Mouse (Mus musculus) hindbrain, postnatal 0 days (tissue): ENCODE data around the gene Nfib. TPM values are rescaled to one million over a fixed set of nuclear protein-coding genes. Genes with fewer than 3 reads are reported as not detected.

ENCODE experiments used
- ATAC-seq: fragments of 200-750 bp; cut with Nextera tagmentation; 2 replicates; pipeline ENCODE4 v1.8.0; 2017; ENCODE audit warnings: mild to moderate bottlenecking, moderate TSS enrichment, moderate library complexity
- DNase-seq: peaks from one replicate; pipeline ENCODE4 v3.0.0-alpha.2; 2015; ENCODE audit warnings: low spot score
- H3K27ac ChIP-seq: fragments of 300-500 bp; sonication (generic); 2 replicates; pipeline ENCODE4 v1.5.1; 2014; ENCODE audit warnings: mild to moderate bottlenecking
- H3K27me3 ChIP-seq: fragments of 300-500 bp; sonication (generic); 2 replicates; pipeline ENCODE4 v1.6.1; 2014; ENCODE audit warnings: low read length, mixed read lengths; ENCODE audit not compliant: insufficient read depth
- H3K36me3 ChIP-seq: fragments of 300-500 bp; sonication (generic); 2 replicates; pipeline ENCODE4 v1.6.1; 2014; ENCODE audit warnings: low read length, mixed read lengths; ENCODE audit not compliant: insufficient read depth
- H3K4me1 ChIP-seq: fragments of 300-500 bp; sonication (generic); 2 replicates; pipeline ENCODE4 v1.6.1; 2014; ENCODE audit warnings: antibody characterized with exemption, low read length, mixed read lengths; ENCODE audit not compliant: insufficient read depth
- H3K4me2 ChIP-seq: fragments of 300-500 bp; sonication (generic); 2 replicates; pipeline ENCODE4 v1.6.1; 2014; ENCODE audit warnings: low read depth, mild to moderate bottlenecking, low read length, moderate library complexity, mixed read lengths
- H3K4me3 ChIP-seq: fragments of 300-500 bp; sonication (generic); 2 replicates; pipeline ENCODE4 v1.5.1; 2014; ENCODE audit warnings: low read length
- H3K9ac ChIP-seq: fragments of 300-500 bp; sonication (generic); replicated peaks from 2 replicates; pipeline ENCODE4 v1.6.1; 2014; ENCODE audit warnings: mild to moderate bottlenecking, low read length, moderate library complexity, mixed read lengths
- H3K9me3 ChIP-seq: fragments of 300-500 bp; sonication (generic); 2 replicates; pipeline ENCODE4 v1.6.1; 2016; ENCODE audit warnings: low read length, mixed read lengths
- CTCF ChIP-seq: IDR thresholded peaks from 2 replicates; pipeline ENCODE4 v1.5.1; 2016; ENCODE audit warnings: antibody characterized with exemption, control low read depth, low read depth
- WGBS: fragments of 180-500 bp; shearing (Covaris S2); extraction: QIAGEN DNeasy Blood & Tissue Kit; methylation state at CpG from one replicate; pipeline ENCODE4 v1.1.7; 2014; 5-methylcytosine and 5-hydroxymethylcytosine counted together
- polyA plus RNA-seq: library from polyadenylated mRNA; unstranded; fragments of >200 nt; fragmentation: Nextera tagmentation; extraction: Ambion mirVana; gene quantifications from 2 replicates; pipeline ENCODE4 v1.2.1, GENCODE M21; 2015
- total RNA-seq: library from RNA; depleted of rRNA; stranded (reverse); fragments of >200 nt; gene quantifications from 2 replicates; pipeline ENCODE4 v1.2.3, GENCODE M21; 2014

Gene Nfib
- total and polyA plus RNA-seq, 2 experiments from 2014 or later: 69.8 to 112 TPM

GRCm38 (mm10) chr4:82398282-82398681 is 307.3 kb downstream of the Nfib start:
- Histone ChIP-seq H3K27me3 (no peaks in the 10 kb centered on the region), H3K4me2 (no peak overlapping the region), H3K27ac (no peak overlapping the region), H3K9me3 (no peaks in the 10 kb centered on the region), H3K4me3 (no peak overlapping the region), H3K36me3 (no peaks in the 10 kb centered on the region), H3K9ac (no peak overlapping the region), H3K4me1 (peaks cover 26% of the 10 kb centered on the region)
- TF ChIP-seq CTCF: no peak
- DNase-seq: no peak
- 86% methylated on average over 2 of the region's 2 CpGs for WGBS
- no peak for ATAC-seq

- no peak for TF ChIP-seq CTCF
- no peak overlapping the region for H3K4me3 ChIP-seq
- H3K27me3 ChIP-seq: no peaks in the 10 kb centered on the region
- H3K4me2 ChIP-seq: no peak overlapping the region
- H3K4me1 ChIP-seq: peaks cover 25% of the 10 kb centered on the region
- no peaks in the 10 kb centered on the region for H3K9me3 ChIP-seq
- no peak overlapping the region for H3K9ac ChIP-seq
- no peak overlapping the region for H3K27ac ChIP-seq
- 93% methylated on average over 2 of the region's 2 CpGs for WGBS
- H3K36me3 ChIP-seq: no peaks in the 10 kb centered on the region
- ATAC-seq (no peak), DNase-seq (no peak)
Observed at GRCm38 (mm10) chr4:82396805-82397204, 308.7 kb downstream of the Nfib start.

DNA sequence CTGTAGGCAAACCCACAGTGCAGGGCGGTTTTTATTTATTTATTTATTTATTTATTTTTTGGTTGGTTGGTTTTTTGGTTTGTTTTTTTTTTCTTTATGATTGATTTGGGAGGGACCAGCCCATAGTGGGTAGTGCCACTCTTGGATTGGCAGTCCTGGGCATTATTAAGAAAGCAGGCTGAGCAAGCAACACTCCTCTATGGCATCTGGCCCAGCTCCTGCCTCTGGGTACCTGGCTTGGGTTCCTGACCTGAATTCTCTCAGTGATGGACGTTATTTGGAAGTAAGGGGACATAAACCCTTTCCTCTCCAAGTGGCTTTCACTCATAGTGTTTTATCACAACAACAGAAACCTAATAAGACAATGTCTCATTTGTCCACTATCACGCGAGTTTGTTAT is 309.5 kb downstream of the Nfib start:
- H3K27me3 ChIP-seq: no peaks in the 10 kb centered on the region
- H3K4me3 ChIP-seq: no peak overlapping the region
- ATAC-seq (no peak), DNase-seq (no peak)
- no peak overlapping the region for H3K27ac ChIP-seq
- TF ChIP-seq CTCF: no peak
- no peaks in the 10 kb centered on the region for H3K9me3 ChIP-seq
- H3K36me3 ChIP-seq: no peaks in the 10 kb centered on the region
- WGBS: 76% methylated on average over 4 of the region's 4 CpGs
- H3K4me1 ChIP-seq: peaks cover 17% of the 10 kb centered on the region
- H3K4me2 ChIP-seq: no peak overlapping the region
- H3K9ac ChIP-seq: no peak overlapping the region

DNA sequence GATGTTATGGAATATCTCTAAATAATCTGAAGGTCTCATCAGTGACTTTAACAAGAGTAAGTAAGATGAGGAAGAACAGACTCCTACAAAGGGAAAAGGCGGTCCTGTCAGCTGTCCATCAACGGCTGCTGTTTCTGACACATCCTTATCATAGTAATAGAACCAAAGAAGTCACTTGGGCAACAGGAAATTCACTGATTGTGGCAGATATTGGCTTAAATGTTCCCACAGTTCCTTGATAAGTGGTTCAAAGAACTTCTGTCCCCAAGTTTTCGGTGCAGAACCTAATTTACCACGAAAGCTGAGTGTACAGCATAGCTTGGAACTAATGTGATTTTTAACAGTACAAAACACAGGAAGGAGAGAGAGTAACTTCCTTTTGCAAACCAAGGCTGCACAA is 311.2 kb downstream of the Nfib start:
- Histone ChIP-seq H3K9me3 (no peaks in the 10 kb centered on the region), H3K9ac (no peak overlapping the region), H3K4me3 (no peak overlapping the region), H3K36me3 (no peaks in the 10 kb centered on the region), H3K4me1 (peaks cover 3% of the 10 kb centered on the region; the same call in 1 of the 2 replicates), H3K27me3 (no peaks in the 10 kb centered on the region), H3K27ac (no peak overlapping the region), H3K4me2 (no peak overlapping the region)
- DNase-seq (no peak), ATAC-seq (no peak)
- no peak for TF ChIP-seq CTCF
- 71% methylated on average over 4 of the region's 4 CpGs for WGBS

DNA sequence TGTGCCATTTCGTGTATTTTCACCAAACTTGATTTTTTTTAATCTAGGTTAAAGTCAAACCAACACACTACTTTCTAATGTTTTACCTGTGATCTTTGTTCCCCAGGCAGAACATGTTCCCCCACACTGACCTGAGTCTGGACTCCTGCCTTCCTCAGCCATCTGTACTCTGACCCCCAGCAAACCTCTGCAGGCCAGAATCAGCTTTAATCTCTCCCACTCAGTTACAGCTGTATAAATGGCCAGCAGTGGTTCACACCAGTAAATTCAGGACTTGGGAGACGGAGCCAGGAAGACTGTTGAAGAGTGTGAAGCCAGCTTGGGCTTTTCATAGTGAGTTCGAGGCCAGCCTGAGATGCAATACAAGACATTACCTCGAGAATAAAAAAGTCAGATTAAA is 312.5 kb downstream of the Nfib start:
- DNase-seq (no peak), ATAC-seq (no peak)
- 76% methylated on average over 4 of the region's 4 CpGs for WGBS
- H3K4me1 ChIP-seq: no peaks in the 10 kb centered on the region; the same call in 1 of the 2 replicates
- H3K9me3 ChIP-seq: no peaks in the 10 kb centered on the region
- no peak overlapping the region for H3K27ac ChIP-seq
- H3K36me3 ChIP-seq: no peaks in the 10 kb centered on the region
- H3K4me2 ChIP-seq: no peak overlapping the region
- no peak for TF ChIP-seq CTCF
- H3K4me3 ChIP-seq: no peak overlapping the region
- no peak overlapping the region for H3K9ac ChIP-seq
- H3K27me3 ChIP-seq: no peaks in the 10 kb centered on the region

DNA sequence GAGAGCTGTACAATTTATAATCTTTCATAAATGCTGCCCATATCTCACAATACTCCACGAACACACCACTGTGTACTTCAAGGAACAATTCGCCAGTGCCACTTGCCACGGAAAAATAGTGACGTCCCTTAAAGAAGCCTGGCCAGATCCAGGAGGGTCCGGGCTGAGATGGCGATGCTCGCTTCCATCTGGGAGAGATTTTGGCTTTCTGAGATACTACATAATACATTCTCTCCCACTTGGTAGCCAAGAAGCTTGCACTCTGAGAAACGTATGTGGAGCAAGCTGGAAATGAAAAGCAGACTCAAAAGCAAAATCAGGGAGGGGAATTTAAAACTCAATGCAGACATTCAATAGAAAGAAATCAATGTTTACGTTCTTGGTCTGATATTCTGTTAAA is 313.1 kb downstream of the Nfib start:
- H3K4me3 ChIP-seq: no peak overlapping the region
- no peaks in the 10 kb centered on the region for H3K36me3 ChIP-seq
- no peak for ATAC-seq
- H3K9ac ChIP-seq: no peak overlapping the region
- no peak overlapping the region for H3K4me2 ChIP-seq
- no peaks in the 10 kb centered on the region for H3K27me3 ChIP-seq
- DNase-seq: no peak
- H3K27ac ChIP-seq: no peak overlapping the region
- H3K4me1 ChIP-seq: no peaks in the 10 kb centered on the region; the same call in 1 of the 2 replicates
- no peaks in the 10 kb centered on the region for H3K9me3 ChIP-seq
- WGBS: 64% methylated on average over 9 of the region's 9 CpGs
- TF ChIP-seq CTCF: no peak

DNA sequence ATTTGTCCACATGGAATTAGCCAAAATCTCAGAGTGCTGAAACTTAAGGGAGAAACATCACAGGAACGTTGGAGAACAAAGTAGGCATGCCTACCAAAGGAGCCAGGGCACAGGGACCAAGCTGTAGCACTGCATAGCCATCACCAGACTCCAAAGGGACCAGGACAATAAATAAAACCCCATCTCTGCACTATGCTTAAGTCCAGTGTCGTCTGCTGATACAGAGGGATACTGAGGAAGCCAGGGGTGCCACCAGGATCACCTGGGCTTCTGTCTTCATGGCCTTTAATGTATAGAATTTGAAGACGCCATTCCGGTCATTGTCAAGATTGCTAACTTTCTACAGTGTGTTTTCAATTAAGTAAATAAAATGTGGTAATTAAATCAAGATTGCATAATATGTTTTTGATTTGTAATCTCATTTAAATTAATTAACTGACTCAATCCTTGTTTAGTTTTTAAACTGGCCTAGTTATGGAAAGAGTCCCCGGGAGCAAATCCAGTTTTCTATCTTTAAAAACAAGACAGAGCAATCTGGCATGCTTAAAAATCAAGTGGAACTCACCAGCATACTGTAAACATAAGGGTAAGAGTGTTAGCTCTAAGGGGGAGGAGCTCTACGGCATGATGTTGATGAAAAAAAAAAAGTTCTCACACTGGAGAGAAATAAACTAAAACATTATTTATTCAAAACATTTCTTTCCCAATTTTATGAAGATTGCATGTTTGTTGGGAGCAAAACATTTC is 313.7 kb downstream of the Nfib start:
- no peak overlapping the region for H3K27ac ChIP-seq
- H3K9ac ChIP-seq: no peak overlapping the region
- no peak overlapping the region for H3K4me2 ChIP-seq
- DNase-seq (no peak), ATAC-seq (no peak)
- H3K4me1 ChIP-seq: no peaks in the 10 kb centered on the region; the same call in 1 of the 2 replicates
- WGBS: 70% methylated on average over 6 of the region's 6 CpGs
- no peak for TF ChIP-seq CTCF
- H3K27me3 ChIP-seq: no peaks in the 10 kb centered on the region
- H3K36me3 ChIP-seq: no peaks in the 10 kb centered on the region
- no peaks in the 10 kb centered on the region for H3K9me3 ChIP-seq
- no peak overlapping the region for H3K4me3 ChIP-seq
